Mouse (Mus musculus) neural tube, embryonic 11.5 days (tissue): Measurements from ENCODE around the gene Olfr1316. TPM values are rescaled to one million over a fixed set of nuclear protein-coding genes. Genes with fewer than 3 reads are reported as not detected.

Experiments
- ATAC-seq: fragments of 200-750 bp; cut with Nextera tagmentation; 2 replicates; pipeline ENCODE4 v1.8.0; 2017; ENCODE audit warnings: moderate number of reproducible peaks, mild to moderate bottlenecking, moderate TSS enrichment, moderate library complexity; ENCODE audit not compliant: insufficient read depth, low FRiP score, low TSS enrichment
- DNase-seq: peaks from one replicate; pipeline ENCODE4 v3.0.0-alpha.2; 2015; ENCODE audit warnings: low spot score
- H3K27ac ChIP-seq: fragments of 300-500 bp; sonication (generic); 2 replicates; pipeline ENCODE4 v1.5.1; 2014; ENCODE audit warnings: low read depth, mild to moderate bottlenecking, low read length
- H3K27me3 ChIP-seq: fragments of 300-500 bp; sonication (generic); 2 replicates; pipeline ENCODE4 v1.6.1; 2014; ENCODE audit warnings: mild to moderate bottlenecking, low read length, mixed read lengths; ENCODE audit not compliant: control insufficient read depth, insufficient read depth
- H3K36me3 ChIP-seq: fragments of 300-500 bp; sonication (generic); 2 replicates; pipeline ENCODE4 v1.6.1; 2014; ENCODE audit warnings: mild to moderate bottlenecking, low read length, moderate library complexity, mixed read lengths; ENCODE audit not compliant: control insufficient read depth, insufficient read depth
- H3K4me1 ChIP-seq: fragments of 300-500 bp; sonication (generic); 2 replicates; pipeline ENCODE4 v1.6.1; 2014; ENCODE audit warnings: low read length, mixed read lengths; ENCODE audit not compliant: control insufficient read depth, insufficient read depth
- H3K4me2 ChIP-seq: fragments of 300-500 bp; sonication (generic); 2 replicates; pipeline ENCODE4 v1.6.1; 2014; ENCODE audit warnings: low read depth, mild to moderate bottlenecking, moderate library complexity
- H3K4me3 ChIP-seq: fragments of 300-500 bp; sonication (generic); 2 replicates; pipeline ENCODE4 v1.5.1; 2014; ENCODE audit warnings: low read depth, low read length
- H3K9ac ChIP-seq: fragments of 300-500 bp; sonication (generic); 2 replicates; pipeline ENCODE4 v1.6.1; 2014; ENCODE audit warnings: mild to moderate bottlenecking, low read length
- H3K9me3 ChIP-seq: fragments of 300-500 bp; sonication (generic); 2 replicates; pipeline ENCODE4 v1.6.1; 2016; ENCODE audit warnings: low read length; ENCODE audit not compliant: control insufficient read depth
- WGBS: fragments of 180-500 bp; shearing (Covaris S2); extraction: QIAGEN DNeasy Blood & Tissue Kit; methylation state at CpG from one replicate; pipeline ENCODE4 v1.1.7; 2014; 5-methylcytosine and 5-hydroxymethylcytosine counted together
- polyA plus RNA-seq: library from polyadenylated mRNA; unstranded; fragments of >200 nt; fragmentation: Nextera tagmentation; extraction: Ambion mirVana; gene quantifications from 2 replicates; pipeline ENCODE4 v1.2.1, GENCODE M21; 2014

Gene Olfr1316
- not detected in 2 replicates for polyA plus RNA-seq

GRCm38 (mm10) chr2:112134877-112135276, at the start of gene Olfr1316:
Gene Olfr1316 (minus strand): TSS chr2:112134977.
- H3K4me2 ChIP-seq = no peak within 1 kb of the TSS
- H3K27me3 ChIP-seq = no peaks in the 10 kb centered on the region
- no peak for ATAC-seq
- H3K36me3 ChIP-seq = no peaks in the 10 kb centered on the region
- no peak within 1 kb of the TSS for H3K9ac ChIP-seq
- DNase-seq = no peak
- H3K27ac ChIP-seq = no peak within 1 kb of the TSS
- no peaks in the 10 kb centered on the region for H3K4me1 ChIP-seq
- 87% methylated on average over 2 of the region's 2 CpGs for WGBS
- no peaks in the 10 kb centered on the region for H3K9me3 ChIP-seq
- H3K4me3 ChIP-seq = no peak within 1 kb of the TSS

DNA sequence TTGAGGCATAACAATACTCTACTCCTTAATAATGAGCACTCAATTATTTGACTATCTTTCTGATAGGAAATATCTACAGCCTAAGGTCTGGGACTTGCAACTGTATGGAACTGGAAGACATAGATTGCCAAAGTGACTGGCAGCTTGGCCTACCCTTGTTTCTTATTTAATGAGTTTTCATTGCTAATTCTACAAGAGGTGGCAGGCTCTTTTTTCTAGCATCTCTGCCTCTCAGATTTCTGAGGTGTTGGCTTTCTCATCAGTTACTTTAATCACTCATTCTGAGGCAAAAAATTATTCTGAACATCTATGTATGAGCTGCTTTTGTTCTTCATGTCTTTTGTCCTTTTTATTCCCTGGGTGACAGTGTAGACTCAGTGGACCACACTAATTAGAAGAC, 19.1 kb upstream of the Olfr1316 start, which contains the start of gene Olfr1318:
TSS of gene Olfr1318 (plus strand) at position 301 of the 400 bp plus-strand sequence.
- Histone ChIP-seq H3K9ac (no peak within 1 kb of the TSS), H3K27ac (no peak within 1 kb of the TSS), H3K4me3 (no peak within 1 kb of the TSS), H3K4me1 (no peaks in the 10 kb centered on the region), H3K36me3 (no peaks in the 10 kb centered on the region), H3K27me3 (no peaks in the 10 kb centered on the region), H3K9me3 (no peaks in the 10 kb centered on the region), H3K4me2 (no peak within 1 kb of the TSS)
- ATAC-seq (no peak), DNase-seq (no peak)

- ATAC-seq = no peak
- Histone ChIP-seq H3K27ac (no peak within 1 kb of the TSS), H3K9me3 (no peaks in the 10 kb centered on the region), H3K27me3 (no peaks in the 10 kb centered on the region), H3K4me1 (no peaks in the 10 kb centered on the region), H3K9ac (no peak within 1 kb of the TSS), H3K4me2 (no peak within 1 kb of the TSS), H3K4me3 (no peak within 1 kb of the TSS), H3K36me3 (no peaks in the 10 kb centered on the region)
- 69% methylated on average over 2 of the region's 2 CpGs for WGBS
- no peak for DNase-seq
These were observed 5.3 kb upstream of the Olfr1316 start, which contains the start of gene Olfr1317 for GRCm38 (mm10) chr2:112140029-112140428. Gene Olfr1317 (plus strand): TSS chr2:112140329.

- Histone ChIP-seq H3K4me3 (no peak within 1 kb of the TSS), H3K9ac (no peak within 1 kb of the TSS), H3K9me3 (no peaks in the 10 kb centered on the region), H3K4me1 (no peaks in the 10 kb centered on the region), H3K4me2 (no peak within 1 kb of the TSS), H3K27me3 (no peaks in the 10 kb centered on the region), H3K27ac (no peak within 1 kb of the TSS), H3K36me3 (no peaks in the 10 kb centered on the region)
- ATAC-seq (no peak), DNase-seq (no peak)
- 80% methylated on average over 1 of the region's 1 CpGs for WGBS
These were observed 19.4 kb downstream of the Olfr1316 start, which contains the start of gene Olfr1315-ps1 for GRCm38 (mm10) chr2:112115340-112115739. Gene Olfr1315-ps1 (minus strand): TSS chr2:112115440.

- Histone ChIP-seq H3K27ac (no peak within 1 kb of the TSS), H3K4me1 (no peaks in the 10 kb centered on the region), H3K9ac (no peak within 1 kb of the TSS), H3K36me3 (no peaks in the 10 kb centered on the region), H3K27me3 (no peaks in the 10 kb centered on the region), H3K4me2 (no peak within 1 kb of the TSS), H3K9me3 (no peaks in the 10 kb centered on the region), H3K4me3 (no peak within 1 kb of the TSS)
- DNase-seq (no peak), ATAC-seq (no peak)
These were observed 38.1 kb downstream of the Olfr1316 start, which contains the start of gene Olfr1314 for GRCm38 (mm10) chr2:112096681-112097080. Gene Olfr1314 (minus strand): TSS chr2:112096781.

GRCm38 (mm10) chr2:112077743-112078142, 57.0 kb downstream of the Olfr1316 start, which contains the start of gene Olfr1313:
Gene Olfr1313 (minus strand): TSS chr2:112077843.
- ATAC-seq (no peak), DNase-seq (no peak)
- no peak within 1 kb of the TSS for H3K9ac ChIP-seq
- H3K36me3 ChIP-seq = no peaks in the 10 kb centered on the region
- no peaks in the 10 kb centered on the region for H3K9me3 ChIP-seq
- H3K27ac ChIP-seq = no peak within 1 kb of the TSS
- H3K4me1 ChIP-seq = no peaks in the 10 kb centered on the region
- no peak within 1 kb of the TSS for H3K4me3 ChIP-seq
- H3K27me3 ChIP-seq = no peaks in the 10 kb centered on the region
- no peak within 1 kb of the TSS for H3K4me2 ChIP-seq

Other genes with a start within 250 kb of the Olfr1316 start
- not detected in 2 replicates for gene Olfr1306, start 218.7 kb downstream of the Olfr1316 start, polyA plus RNA-seq
- not detected in 2 replicates for gene Olfr1307, start 185.5 kb downstream of the Olfr1316 start, polyA plus RNA-seq
- not detected in 2 replicates for gene Olfr1308, start 170.0 kb downstream of the Olfr1316 start, polyA plus RNA-seq
- gene Olfr1309, start 144.7 kb downstream of the Olfr1316 start, polyA plus RNA-seq = not detected in 2 replicates
- not detected in 2 replicates for gene Olfr1310, start 122.3 kb downstream of the Olfr1316 start, polyA plus RNA-seq
- not detected in 2 replicates for gene Olfr1311, start 110.6 kb downstream of the Olfr1316 start, polyA plus RNA-seq
- not detected in 2 replicates for gene Olfr1312, start 84.7 kb downstream of the Olfr1316 start, polyA plus RNA-seq
- gene Olfr1313, start 57.1 kb downstream of the Olfr1316 start, polyA plus RNA-seq = not detected in 2 replicates
- gene Olfr1314, start 38.2 kb downstream of the Olfr1316 start, polyA plus RNA-seq = not detected in 2 replicates
- not detected in 2 replicates for gene Olfr1315-ps1, start 19.5 kb downstream of the Olfr1316 start, polyA plus RNA-seq
- not detected in 2 replicates for gene Olfr1317, start 5.4 kb upstream of the Olfr1316 start, polyA plus RNA-seq
- gene Olfr1318, start 19.2 kb upstream of the Olfr1316 start, polyA plus RNA-seq = not detected in 2 replicates
- 9.7 and 12.8 TPM in 2 replicates for gene Lpcat4, start 104.5 kb upstream of the Olfr1316 start, polyA plus RNA-seq
- gene Nutm1, start 124.3 kb upstream of the Olfr1316 start, polyA plus RNA-seq = not detected in 2 replicates
- 167 and 171 TPM in 2 replicates for gene Nop10, start 126.9 kb upstream of the Olfr1316 start, polyA plus RNA-seq
- 15.3 and 15.4 TPM in 2 replicates for gene Slc12a6, start 130.8 kb upstream of the Olfr1316 start, polyA plus RNA-seq
- gene Gm21985, start 131.3 kb upstream of the Olfr1316 start, polyA plus RNA-seq = not detected in 2 replicates
- gene Emc4, start 233.1 kb upstream of the Olfr1316 start, polyA plus RNA-seq = 122 and 124 TPM in 2 replicates
- gene Katnbl1, start 244.2 kb upstream of the Olfr1316 start, polyA plus RNA-seq = 54.6 and 55.2 TPM in 2 replicates